Mouse (Mus musculus) cerebellum, postnatal 10 days (tissue): Measurements from ENCODE around the gene Cwc25.

Source experiments
- DNase-seq, 2 experiments: peaks; one replicate each; pipeline ENCODE4 v3.0.0; 2021; ENCODE audit warnings: mixed read lengths in 2 of 2

The Cwc25 gene

DNA sequence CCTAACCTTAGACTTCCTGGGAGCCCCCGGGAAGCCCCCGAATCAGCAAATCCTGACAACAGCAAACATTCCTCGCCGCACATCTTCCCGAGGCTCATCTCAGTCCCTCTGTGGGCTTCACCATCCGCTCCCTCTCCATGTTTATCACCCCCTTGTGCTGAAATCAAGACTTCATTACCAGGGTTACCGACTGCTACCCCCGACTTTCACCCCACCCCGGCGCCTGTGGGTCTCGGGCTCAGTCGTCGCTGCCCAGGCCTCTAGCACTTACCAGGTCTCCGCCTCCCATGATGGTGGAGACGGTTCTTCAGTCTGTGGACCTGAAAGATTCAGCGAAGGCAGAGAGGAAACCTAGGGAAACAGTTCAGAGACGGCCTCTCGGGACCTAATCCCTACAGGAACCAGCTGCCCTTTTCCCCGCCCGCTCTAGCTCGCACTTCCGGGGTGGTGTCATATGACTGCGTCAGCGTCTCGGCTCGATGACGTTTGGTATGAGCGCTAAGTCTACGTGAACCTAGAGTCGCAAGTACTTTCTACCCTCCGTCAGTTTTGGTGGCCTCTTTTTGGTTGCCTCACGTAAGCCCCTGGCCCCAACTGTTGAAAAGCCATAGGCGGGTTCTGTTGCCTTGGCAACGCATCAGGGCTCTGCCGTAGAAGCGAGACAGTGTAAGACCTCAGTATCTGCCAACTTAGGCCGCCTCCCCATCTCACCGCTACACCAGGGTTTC, at the start of gene Cwc25:
Gene Cwc25 (minus strand): TSS at position 403 of the 728 bp plus-strand sequence.
- peak; percentile 97 to 98 for DNase-seq

DNA sequence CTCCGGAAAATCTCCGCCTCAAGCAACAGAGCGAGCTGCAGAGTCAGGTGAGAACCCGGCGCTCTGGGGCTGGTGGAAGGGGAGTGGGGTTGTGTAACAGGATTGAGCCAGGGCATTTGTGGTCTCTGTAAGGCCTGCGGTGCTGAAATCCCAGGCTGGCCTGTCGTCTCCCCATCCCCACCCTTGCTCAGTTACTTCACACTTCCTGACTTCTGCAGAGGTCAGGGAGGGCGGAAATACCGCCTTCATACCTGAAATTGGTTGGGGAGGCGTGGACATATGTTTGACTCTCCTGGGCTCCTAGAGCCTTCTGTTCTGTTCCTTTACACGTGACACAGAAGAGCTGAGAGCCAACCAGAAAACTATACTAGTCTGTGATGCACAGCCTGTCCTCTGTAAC, 49.4 kb upstream of the Cwc25 start:
- DNase-seq: no peak

DNA sequence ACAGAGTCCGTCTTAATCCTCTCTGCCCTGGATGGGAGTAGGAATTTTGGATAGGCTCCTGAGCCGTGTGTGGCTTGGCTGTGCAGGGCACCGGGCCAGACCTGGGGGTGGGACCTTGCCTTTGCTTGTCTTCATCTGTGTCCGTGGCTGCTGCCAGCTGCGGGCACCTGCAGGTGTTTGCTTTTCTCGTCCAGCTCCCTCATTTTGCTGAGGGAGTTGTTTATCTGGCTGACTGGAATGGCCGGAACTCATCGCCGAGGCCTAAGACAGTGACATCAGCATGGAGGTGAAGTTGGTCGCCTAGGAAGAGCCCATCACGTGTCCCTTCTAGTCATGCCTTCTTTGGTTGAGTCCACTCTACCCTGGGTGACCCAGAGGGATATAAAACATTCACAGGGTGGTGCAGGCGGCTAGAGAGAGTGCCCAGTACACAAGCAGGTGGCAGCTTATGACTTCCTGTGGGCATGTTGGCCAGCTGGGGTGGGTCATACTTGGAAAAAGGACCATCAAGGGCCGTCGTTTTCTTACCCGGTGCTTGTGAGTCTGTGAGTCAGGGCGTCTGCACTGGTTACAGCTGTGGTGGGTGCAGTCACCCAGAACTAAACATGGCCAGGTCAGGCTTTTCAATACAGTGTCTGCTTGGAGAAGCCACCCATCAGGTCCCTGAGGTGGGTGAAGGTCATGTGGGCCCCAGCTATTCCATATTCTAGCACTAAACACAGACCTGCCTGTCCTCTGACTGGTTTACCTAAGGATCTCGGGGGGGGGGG, 47.6 kb upstream of the Cwc25 start:
- peak; percentile 61 to 73 for DNase-seq

DNA sequence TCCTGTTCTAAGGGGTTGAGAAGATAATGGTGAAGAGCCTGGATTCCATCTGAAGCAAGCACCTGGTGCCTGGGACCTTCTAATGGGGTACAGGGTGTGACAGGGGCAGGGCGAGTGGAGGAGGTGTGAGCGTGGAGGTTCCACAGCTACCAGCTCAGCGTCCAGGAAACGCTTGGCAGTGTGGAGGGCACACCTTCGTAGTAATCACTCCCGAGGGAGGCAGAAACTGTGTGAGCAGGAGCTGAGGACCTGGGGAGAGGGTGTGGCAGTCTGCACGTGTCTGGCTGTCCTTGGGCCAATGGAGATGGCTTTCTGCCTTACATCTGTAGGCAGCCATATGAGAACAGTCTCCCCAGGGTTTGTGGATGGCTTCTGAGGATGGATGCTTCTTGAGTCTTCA, 46.7 kb upstream of the Cwc25 start:
- no peak for DNase-seq

DNA sequence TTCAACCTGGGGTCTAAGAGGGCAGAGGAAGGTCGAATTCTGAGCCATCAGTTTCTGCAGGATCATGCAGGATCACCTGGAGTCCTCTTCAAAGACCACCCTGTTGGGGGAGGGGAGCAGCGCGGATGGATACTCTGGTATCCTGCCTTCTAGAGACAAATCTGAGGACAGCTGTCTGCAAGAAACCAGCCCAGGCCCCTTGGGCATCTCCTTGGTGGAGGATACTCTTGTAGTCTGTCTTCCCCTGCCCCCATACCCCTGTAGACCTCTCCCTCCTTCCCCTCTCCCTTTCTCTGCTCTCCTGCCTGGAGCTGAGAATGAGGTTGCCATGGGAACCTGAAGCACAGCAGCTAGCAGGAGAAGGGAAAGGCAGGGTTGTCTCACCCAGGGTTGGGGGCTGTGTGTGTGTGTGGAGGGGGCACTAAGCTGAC, 46.1 kb upstream of the Cwc25 start:
- peak; percentile 58 to 63 for DNase-seq

DNA sequence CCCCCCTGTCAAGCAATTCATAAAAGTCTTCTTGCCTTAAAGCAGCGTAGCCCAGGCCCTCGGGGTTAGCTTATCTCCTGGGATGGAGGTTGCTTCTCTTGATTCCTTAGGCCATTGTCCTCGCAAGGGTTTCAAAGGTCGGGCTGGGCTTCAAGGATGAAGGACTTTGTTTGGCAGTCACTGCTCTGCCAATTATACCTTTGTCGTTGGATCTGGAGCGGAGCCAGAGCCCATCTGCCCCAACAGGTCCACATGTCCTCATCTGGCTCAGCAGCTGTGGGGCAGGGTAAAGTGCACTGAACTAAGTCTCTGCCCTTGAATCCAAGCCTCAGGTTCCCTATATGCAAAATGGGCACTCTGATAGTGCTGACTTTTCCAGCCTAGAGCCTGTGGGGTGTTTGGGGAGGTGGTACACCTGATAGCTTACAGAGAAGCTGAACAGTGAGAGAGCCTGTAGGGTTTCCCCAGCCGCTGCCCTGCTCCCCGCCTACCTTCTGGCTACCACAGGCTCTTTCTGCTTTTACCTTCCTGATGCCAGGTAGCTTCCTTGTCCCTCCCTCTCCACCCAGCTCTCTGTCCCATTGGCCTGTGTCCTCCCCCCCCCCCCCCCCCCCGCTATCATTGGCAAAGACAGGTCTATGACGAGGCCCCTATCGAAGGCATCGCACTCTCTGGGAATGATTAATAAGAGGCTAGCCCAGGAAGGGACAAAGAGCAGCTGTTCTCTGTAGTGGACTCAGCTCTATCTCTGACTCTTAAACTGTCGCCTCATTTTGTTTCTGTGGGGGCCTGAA, 45.4 kb upstream of the Cwc25 start:
- DNase-seq: peak in 1 of 2 experiments; percentile 35

DNA sequence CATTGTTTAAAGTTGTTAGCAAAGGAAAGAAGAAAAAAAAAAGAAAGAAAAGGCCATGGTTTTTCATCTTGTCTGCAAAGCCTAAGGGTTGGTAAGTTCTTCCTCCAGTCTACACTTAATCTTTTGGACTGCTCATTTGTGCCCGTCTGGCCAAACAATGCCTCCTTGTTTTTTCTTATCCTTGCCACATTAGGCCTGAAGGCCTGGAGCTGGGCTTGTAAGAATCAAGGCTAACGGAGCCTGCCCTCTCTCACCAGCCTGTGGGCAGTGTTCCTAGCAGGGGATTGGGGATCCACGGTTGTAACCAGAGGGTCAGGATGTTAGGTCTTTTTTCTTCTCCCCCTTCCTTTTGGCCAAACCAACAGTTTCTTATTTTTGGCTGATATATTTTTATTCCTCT, 44.6 kb upstream of the Cwc25 start:
- DNase-seq: peak in 1 of 2 experiments; percentile 24

DNA sequence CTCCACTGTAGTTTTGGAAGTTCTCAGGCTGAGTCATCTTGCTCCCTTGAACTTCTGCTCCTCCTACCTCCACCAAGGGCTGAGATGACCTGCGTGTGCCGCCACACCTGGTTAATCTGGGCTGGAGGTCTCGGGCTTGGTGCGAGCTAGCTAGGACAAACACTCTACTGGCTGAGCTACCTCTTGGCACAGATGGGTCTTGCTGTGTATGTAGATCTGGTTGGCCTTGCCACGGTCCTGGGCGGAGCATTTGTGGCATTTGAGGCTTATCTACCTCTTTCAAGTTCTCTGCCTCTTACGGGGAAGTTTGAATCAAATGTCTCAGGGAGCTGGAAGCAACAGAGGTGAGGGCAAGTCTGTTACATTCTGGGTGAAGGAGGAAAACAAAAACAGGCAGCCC, 44.0 kb upstream of the Cwc25 start:
- DNase-seq: peak; percentile 51 to 52

DNA sequence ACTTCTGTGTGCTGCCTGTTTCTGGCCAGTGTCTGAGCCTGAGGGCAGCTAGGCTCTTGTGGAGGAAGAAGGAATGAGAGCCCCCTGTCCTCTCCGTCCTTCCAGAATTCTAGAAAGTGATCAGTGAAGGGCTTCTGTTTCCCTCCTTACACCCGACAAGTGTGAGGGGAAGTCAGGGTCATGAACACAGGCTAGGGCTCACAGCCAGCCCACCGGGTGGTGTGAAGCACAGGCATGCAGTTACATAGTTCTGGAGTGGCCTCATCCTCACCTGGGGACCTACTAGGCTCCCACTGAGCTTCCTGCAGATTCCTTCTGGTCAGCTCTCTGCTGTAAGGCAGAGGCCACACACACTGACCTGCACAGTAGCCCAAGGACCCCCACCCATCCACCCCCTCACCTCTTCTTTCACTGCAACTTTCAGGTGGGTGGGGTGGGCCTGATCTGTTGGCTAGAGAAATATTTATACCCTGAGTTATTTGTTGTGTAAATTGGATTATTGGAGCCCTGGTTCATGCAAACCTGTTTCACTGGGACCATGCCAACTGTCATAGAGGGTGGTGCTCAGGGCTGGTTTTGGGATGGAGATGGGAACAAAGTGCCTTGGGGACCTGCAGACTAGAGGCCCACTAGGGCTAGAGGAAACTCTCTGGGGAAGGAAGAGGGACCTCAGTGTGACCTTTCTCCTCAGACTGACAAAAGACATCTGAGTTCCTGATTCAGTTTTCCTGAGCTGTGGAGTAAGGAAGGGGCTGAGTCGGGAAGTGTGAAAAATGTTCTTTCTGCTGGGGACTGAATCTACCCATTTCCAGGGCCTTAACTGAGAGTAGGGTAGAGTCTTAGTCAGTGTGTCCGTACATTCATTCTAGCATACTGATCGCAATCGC, 43.1 kb upstream of the Cwc25 start:
- DNase-seq: peak; percentile 42 to 45

DNA sequence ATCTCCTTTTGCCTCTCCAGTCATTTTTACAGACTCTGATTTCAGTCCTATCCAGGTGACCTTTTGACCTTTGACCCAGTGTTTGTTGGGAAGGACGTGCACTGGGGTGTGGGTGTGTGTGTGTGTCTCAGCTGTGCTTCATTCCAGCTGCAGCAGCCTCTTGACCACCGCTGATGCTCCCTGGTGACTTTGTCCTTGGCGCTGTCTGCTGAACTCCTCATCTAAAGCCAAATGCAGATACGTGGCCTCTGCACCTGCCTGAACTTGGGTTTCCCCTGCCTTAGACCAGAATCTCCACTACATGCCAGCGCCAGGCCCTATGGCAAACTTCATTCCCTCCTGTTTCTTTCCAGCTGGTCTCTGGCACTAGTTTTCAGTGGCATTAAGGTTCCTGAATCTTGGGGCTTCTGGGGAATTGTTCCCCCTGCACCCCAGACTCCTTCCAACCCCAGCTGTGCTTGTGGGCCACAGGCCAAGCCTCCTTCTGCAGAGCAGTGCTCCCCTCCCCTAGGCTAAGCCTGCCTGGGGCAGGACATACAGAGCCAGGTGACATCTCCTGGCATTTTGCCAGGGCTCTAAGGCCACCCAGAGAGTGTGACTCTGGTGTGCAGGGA, 42.4 kb upstream of the Cwc25 start:
- DNase-seq: peak; percentile 79 to 85

DNA sequence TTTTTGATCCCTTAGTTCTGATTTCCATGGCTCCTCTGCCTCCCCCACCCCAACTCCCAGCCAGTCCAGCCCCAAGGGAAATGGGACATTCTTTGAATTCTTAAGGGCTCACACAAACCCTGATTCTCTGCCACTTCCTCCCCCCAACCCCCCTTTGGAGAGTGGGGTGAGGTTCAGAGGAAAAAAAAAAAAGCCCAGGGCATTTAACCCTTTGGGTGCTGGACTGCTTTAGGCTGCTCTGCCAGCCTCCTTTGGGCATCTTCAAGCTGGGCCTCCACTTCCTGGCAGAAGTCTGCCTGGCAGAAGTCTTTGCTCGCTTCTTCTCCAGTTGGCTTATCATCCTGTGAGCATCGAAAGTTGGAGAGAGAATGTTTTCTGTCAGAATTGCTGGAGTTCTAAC, 41.7 kb upstream of the Cwc25 start:
- DNase-seq: peak; percentile 59 to 63

DNA sequence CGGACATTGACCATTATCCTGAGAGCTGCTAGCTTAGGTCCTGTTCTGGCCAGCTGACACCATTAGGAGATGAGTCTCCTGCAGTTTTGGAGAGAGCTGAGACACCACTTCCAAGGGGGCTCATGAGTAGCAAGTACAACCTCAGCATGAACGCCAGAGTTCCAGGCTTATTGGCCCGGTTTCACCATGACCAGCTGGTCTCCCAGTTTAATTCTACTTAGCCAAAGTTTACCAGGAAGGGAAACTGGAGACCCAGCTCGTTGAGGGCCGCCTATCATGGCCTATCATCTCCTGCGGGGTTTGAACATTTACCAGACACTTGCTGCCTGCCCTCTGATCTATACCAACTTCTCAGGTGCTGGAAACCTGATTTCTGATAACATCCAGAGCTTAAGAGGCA, 41.3 kb upstream of the Cwc25 start:
- DNase-seq: peak; percentile 70 to 77

DNA sequence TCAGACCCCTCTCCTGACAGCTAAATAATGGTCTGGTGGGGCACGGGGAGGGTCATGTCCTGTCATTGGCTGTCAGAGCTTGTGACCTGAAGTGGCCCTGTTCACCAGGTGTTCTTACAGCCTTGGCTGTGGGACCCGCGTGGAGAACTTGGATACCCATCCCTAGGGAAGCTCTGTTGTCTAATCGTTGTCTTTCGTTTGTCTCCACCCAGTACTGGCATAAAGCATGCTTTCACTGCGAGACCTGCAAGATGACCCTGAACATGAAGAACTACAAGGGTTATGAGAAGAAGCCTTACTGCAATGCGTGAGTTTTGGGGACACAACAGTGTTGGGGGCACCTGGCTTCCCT, 40.2 kb upstream of the Cwc25 start:
- DNase-seq: no peak

DNA sequence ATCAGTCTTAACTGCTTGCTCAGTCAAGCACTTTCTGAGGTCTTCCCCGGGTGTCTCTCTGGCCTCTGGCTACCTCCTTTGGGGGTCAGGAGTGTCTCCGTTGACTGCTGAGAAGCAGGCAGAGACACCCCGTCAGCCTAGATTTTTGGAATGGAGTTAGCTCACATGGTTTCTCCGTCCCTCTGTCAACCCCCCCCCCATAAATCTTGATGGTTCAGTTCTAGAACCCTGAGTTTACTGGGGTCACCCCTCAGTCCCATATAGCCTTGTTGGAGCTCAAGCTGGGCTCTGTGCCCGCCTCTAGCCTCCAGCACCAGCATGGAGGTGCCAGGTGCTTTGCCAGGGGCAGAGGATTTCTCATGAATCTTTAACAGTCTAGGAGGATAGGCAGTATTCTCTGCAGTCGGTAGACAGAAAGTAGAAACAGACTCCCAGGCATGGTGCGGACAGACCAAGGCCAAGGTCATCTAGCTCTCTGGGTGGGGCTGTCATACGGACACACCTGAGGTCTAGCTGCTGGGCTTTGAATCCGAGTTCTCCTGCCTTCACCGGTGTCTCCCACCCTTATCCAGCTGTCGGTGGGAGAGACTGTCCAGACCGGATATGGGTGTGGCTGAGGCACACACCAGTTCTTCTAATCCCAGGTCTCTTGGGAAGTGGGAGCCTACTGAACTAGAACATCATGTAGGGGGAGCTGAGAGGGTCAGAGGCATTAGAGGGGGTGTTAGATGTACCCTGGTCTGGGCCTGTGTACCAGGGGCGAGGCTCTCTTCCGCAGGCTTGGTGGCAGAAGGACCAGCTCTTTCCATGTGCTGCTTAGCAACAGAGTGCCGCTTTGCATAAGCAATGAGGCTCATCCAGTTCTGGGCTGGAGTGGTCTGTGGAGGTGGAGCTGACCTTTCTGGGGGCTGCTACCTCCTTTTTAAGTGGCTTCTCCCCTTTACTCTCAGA, 39.6 kb upstream of the Cwc25 start:
- peak; percentile 63 to 65 for DNase-seq

DNA sequence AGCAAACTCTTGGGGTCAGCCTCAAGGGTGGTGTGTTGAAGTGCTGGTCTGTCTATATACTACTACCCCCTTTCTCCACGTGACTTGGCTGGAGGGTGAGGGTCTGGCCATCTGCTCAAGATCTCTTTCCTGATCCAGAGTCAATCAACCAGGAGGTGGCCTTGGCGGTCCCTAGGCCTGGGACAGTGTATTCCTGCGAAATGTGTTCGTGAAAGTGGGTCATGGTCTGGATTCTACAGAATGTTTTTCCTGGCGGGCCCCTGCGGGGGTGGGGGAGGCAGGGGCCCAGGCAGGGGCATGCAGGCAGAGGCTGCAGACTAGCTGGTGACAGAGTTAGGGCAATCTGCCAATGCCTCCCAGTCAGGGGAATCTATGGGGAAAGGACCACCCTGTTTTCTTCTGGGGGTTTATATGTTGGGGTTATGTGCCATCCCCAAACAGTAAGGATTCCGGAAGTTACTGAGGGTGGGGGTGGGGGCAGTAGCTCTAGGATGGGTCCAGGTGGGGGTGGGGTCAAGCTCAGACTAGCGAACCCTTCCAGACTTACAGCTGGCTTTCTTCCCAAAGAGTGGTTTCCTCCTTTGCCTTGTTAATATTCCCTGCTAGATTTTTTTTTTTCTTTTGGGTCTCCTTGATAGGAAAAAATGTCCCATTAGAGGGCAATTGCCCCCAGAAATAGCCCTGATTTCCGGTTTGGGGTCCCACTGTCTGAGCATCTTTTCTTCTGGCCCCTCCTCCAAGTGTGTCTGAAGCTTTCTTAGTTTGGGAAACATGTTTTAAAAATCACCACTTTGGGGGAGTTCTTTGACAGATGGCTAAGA, 38.7 kb upstream of the Cwc25 start:
- DNase-seq: peak; percentile 83 to 89

DNA sequence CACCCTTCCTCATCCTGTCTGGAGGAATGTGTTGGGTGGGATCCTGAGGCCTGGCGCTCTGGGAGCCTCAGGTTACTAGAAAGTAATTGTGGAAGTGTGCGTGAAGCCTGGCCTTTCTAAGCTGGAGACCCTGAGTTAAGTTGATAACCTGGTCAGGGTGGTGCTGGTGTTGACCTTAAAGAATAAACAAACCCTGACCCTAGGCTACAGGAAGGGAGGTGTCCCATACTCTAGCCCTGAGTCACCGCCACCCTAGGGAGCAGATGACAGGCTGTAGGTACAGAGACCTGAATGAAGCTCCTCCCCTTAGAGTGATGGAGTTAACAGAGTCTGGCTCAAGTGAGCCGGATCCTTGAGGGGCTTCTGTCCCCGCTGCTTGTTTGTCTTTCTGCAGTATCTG, 37.5 kb upstream of the Cwc25 start:
- DNase-seq: no peak

DNA sequence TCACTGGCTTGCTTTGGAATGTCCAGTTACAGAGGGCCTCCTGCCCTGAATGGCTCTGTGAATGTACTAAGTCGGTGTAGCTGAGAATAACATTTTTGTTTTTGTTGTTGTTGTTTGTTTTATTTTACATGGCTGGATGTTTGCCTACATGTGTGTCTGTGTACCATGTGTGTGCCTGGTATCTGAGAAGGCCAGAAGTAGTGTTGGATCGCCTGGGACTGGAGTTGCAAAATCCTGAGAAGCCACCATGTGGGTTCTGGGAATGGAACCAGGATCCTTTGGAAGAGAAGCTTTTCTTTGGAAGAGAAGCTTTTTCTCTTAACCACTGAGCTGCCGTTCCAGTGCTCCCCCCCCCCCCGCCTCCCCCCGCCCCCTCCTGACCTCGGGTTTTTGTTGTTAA, 36.1 kb upstream of the Cwc25 start:
- peak in 1 of 2 experiments; percentile 34 for DNase-seq

DNA sequence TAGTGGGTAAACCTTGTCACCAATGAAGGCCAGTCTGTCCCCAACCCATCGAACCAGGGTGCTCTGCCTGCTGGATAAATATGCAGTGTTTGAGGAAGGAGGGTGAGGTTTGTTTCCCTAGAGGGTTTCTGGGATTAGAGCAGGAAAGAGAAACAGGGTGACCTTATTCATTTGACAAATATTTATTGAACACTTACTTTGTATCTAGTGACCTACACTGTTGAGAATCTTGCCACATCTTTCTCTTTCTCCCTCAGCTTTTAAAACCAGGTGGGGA, 35.8 kb upstream of the Cwc25 start:
- DNase-seq: no peak

DNA sequence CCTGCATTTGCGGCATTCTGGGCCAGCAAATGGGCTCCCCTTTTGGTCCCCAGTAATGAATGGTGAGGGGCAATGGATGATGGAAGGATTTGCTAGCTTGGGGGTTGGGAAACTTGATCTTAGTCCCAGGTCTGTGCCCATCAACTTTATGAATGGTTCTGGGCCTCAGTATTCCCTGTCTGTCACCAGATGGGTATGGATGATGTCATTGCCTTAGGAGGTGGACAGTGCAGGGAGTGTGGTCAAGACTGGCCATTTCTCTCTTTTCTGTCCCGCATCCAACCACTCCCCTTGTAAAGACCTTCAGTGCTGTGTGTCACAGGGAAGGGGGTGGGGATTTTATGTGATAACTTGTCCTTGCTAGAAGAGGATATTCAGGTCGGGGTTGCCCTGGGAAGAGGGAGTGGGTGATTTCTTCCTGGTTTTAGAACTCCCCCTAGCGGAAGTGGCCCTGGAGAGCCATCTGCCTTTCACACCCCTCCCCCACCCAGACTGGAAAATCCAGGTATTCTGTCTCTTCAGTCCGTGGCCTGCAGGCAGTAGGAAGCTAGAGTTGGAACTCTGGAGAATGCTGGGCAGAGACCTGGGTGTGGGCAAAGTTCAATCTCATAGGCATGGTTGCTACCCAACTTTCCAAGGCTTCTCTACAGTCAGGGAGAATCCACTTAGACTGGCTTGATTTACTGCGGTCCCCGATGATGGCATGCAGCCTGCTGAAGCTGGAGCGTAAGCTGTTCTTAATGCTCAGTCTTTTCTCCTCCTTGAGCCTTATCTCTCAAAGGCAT, 35.2 kb upstream of the Cwc25 start:
- peak; percentile 80 to 90 for DNase-seq
